Mouse (Mus musculus) brain, embryonic 14.5 days (tissue): ENCODE results near the gene Kdelr3.

Experiments used
- CTCF ChIP-seq: fragments of 200-500 bp; IDR thresholded peaks from 2 replicates; pipeline ENCODE4 v1.5.1; 2012; ENCODE audit warnings: inconsistent platforms, mild to moderate bottlenecking, moderate library complexity, borderline replicate concordance; ENCODE audit not compliant: insufficient read depth, insufficient read length; ENCODE audit errors: extremely low read depth
- POLR2A ChIP-seq: fragments of 200-500 bp; IDR thresholded peaks from 2 replicates; pipeline ENCODE4 v1.6.1; 2012; ENCODE audit warnings: mild to moderate bottlenecking, inconsistent platforms, borderline replicate concordance; ENCODE audit not compliant: poor library complexity, insufficient read depth, insufficient read length, severe bottlenecking; ENCODE audit errors: extremely low read depth

- TF ChIP-seq POLR2A, result no peak
- TF ChIP-seq CTCF, result no peak
These were observed 9.0 kb upstream of the Kdelr3 start for GRCm38 (mm10) chr15:79507055-79507828.
